Mouse (Mus musculus): Measurements from ENCODE around the gene Mast4.

DNA sequence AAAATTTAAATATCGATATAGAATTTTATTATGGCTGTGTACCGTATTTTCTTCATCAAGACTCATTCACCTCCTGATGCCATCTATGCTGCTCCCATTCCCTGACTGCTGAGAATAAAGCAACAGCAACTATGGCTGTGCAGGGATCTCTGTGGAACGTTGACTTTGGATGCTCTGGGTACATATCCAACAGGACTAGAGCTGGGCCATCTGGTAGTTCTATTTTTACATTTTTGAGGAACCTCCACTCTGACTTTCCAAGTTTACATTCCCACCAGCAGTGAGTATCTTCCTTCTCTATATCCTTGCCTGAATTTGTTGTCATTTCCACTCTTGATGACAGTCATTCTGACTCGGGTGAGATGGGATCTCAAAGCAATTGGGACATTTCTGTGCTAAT lies 26.0 kb downstream of the Mast4 start:
- TF ChIP-seq CTCF (IDR thresholded peaks at IDR 0.05; ENCODE audit: extremely low read depth, insufficient read depth, insufficient read length, insufficient replicate concordance), result no peak
- TF ChIP-seq POLR2A (IDR thresholded peaks at IDR 0.05; ENCODE audit: low read depth, low read length), result no peak

Measured in spleen, adult 2 months (tissue).